Mouse (Mus musculus): Measurements from ENCODE around the gene F2r.
A peak's percentile ranks its signal among the peaks of the same experiment; 100 is the strongest.

The F2r gene

GRCm38 (mm10) chr13:95587628-95588027 is 30.7 kb downstream of the F2r start:
- no peak for DNase-seq

GRCm38 (mm10) chr13:95584898-95585297 is 33.4 kb downstream of the F2r start:
- no peak for DNase-seq

DNA sequence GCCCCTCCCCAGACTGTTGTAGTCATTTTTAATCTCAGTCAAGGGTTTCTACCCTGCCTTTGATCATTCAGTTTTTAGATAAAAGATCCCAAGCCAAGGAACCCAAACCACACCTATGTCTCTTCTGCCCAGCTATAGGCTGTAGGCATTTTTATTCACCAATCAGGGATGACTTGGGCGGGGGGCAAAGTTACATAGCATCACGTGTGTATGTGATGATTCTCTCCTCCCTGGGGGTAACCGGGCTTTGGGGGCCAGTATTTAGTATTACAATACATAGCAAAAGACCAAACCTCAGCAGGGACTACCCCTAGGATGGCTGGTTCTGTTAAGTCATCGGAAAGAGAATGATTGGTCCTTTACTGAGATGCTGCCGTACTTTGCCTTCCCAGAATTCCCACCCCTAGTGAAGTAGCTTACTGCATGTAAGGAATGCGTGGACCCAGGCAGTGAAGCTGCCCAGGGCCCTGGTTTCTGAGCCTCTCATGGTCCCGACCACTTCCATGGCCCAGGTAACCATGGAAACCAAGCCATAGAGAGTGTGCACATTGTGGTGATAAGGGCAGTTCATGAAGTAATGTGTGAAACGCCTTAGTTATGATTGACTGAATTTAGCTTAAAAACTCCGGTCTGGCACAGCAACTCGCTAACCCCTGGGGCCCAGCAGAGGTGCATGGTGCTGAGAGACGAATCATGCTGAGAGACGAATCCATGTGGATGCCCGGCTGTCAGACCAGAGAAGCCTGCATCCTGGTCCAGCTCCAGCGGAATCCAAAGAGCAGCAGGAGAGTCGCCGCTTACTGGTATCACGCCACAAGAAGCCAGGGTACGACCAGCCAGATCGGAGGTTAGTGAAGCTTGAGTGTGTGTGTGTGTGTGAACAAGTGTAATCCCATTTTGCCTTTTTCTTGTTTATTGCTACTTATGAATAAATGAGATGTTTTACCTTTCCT is 34.8 kb downstream of the F2r start:
- DNase-seq = no peak

GRCm38 (mm10) chr13:95581850-95582249 is 36.4 kb downstream of the F2r start:
- DNase-seq = no peak

DNA sequence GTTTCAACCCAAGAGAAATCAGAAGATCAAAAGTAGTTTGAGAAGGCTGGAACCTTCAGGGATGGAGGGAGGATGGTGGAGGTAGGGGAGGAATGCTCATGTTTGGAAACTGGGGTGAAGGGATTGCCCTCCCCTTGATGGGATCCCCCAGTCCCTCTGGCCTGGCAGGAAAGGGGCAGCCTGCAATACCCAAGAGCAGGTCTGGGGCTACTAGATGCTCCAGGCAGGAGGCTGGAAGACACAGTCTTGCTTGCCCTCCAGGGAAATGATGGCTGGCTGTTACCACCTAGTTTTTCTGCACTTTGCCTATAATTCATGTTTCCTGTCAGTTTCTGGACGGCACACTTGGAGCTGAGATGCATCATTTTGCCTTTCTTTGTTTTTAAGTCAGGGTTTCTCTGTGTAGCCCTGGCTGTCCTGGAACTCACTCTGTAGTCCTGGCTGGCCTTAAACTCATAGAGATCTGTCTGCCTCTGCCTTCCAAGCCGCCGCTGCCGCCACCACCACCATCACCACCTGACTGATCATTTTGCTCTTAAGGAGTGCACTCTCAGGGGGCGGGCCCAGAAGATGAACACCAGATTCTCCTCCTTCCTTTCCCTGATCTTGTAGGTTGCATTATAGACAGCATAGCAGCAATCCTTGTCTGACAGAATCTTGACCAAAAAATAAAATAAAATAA is 40.1 kb downstream of the F2r start:
- no peak for DNase-seq

DNA sequence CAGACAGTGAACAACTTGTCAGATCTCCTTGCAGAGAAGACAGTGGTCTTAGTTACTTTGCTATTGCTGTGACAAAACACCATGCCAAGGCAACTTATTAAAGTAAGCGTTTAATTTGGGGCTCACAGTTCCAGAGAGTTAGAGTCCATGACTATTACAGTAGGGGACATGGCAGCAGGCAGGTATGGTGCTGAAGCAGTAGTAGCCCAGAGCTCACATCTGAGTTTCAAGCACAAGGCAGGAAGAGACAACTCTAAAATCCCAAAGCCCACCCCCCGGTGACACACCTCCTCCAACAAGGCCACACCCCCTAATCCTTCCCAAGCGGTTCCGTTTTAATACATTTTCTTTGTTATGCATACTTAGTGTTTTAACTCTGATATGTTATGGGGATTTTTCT is 47.4 kb downstream of the F2r start:
- DNase-seq = no peak

DNA sequence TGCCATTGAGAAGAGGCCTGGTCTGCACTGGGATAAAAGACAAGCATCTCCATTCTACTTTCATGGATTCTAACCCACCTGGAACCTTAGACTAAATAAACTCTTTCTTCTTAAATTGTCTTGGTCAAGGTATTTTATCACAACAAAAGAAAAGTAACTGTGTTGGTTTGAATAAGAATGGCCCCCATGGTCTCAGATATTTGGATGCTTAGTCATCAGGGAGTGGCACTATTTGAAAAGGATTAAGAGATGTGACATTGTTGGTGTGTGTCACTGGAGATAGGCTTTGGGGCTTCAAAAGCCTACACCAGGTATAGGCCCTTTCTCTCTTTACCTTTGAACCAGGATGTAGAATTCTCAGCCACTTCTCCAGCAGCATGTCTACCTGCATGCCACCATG is 49.0 kb downstream of the F2r start:
- no peak for DNase-seq

- no peak for DNase-seq
Measured at GRCm38 (mm10) chr13:95568336-95568735, 50.0 kb downstream of the F2r start.

GRCm38 (mm10) chr13:95566841-95567551 is 51.3 kb downstream of the F2r start:
- DNase-seq = no peak

DNA sequence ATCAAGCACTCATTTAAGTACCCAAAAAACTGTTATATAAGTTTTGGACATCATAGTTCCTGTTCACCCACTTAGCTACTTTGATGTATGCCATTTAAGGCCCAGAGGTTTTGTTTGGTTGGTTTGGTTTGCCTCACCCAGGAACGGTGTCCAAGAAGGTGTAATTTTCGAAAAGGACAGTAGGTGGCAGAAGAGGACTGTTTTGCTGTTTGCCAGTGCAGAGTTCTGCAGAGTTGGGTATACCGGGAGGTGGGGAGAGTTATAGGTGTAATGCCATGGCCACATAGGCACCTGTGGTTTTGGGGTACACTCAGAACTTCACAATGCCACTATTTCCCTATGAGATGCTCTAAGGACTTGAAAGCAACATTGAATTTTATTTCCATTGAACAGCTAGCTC is 54.6 kb downstream of the F2r start:
- peak; percentile 67 to 76 for DNase-seq

DNA sequence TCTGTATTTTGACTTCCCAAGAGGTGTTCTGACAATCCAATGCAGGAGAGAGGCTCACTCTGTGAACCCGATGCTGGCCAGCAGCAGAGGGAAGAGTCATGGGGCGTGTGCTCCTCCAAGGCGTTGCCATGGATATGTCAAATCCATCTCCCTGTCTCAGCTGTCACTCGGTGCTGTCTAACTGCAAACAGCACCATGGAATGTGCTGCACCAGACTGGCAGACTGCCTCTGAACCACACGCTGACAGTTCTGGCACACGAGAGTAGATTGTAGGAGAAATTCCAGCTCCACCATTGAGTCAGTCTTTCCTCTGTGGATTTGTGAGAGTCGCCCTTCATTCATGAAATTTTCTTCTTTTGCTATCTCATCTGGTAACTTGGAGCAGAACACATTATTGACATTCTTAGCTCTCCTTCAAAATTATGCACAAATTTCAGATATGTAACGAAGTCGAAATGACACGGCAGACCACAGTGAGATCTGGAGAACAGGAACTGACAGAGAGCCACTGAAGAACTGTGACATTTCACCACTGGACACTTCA is 55.1 kb downstream of the F2r start:
- DNase-seq = no peak

GRCm38 (mm10) chr13:95557326-95557725 is 61.0 kb downstream of the F2r start:
- no peak for DNase-seq

GRCm38 (mm10) chr13:95553885-95554492 is 64.3 kb downstream of the F2r start:
- no peak for DNase-seq

Data from kidney, postnatal 36 days (tissue).